Mouse (Mus musculus): ENCODE data around the gene Agxt. TPM values are rescaled to one million over a fixed set of nuclear protein-coding genes. Genes with fewer than 3 reads are reported as not detected.
A peak's percentile ranks its signal among the peaks of the same experiment; 100 is the strongest.

Agxt gene
- polyA plus RNA-seq, 1 experiment, result not detected

DNA sequence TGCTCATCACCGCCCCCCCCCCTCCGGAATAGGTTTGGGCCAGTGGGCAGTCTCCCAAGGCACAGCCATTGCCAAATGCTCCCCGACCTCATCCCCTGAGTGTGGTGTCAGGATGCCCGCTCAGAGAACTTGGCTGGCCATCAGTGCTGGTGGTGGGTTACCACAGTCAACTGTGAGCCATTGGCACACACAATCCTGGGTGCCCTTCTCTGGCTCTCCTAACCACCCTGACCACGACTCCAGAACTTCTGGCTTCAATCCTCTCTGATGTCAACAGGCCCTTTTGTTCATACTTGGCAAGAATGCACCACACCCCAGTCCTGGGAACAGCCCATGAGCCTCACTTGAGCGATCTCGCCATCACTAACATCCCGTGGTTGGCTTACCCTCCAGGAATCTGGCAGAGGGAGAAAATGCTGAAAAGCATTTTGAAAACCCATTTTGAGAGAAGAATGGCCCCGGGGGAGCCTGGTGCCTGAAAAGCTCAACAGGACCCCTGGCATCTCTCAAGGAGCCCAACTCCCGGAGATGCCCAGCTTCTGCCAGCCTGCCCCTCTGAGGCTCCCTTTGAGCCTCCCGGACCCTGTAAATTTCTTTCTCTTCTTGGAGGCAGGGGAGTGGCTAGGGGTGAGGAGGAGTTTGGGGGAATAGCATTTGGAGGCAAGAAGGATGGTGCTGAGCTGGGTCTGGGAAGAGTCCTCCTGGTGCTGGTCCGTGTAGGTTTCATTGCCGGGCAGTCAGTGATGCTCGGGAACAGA is 49.2 kb downstream of the Agxt start:
- H3ac ChIP-seq (ENCODE audit: control insufficient read depth, insufficient read length), result no peak overlapping the region
- H3K36me3 ChIP-seq (ENCODE audit: control insufficient read depth, insufficient read depth), result no peaks in the 10 kb centered on the region
- TF ChIP-seq E2F4 (IDR thresholded peaks at IDR 0.05; ENCODE audit: insufficient read depth) (no peak), MYOG (IDR thresholded peaks at IDR 0.05; ENCODE audit: control insufficient read depth in 1 of 3, insufficient read depth in 1 of 3, insufficient read length in 2 of 3, low read depth in 2 of 3) (peak in 1 of 3 experiments; percentile 77), MAX (IDR thresholded peaks at IDR 0.05; ENCODE audit: low read depth) (no peak), MYOD1 (IDR thresholded peaks at IDR 0.05; ENCODE audit: control insufficient read depth in 1 of 3, insufficient read length in 2 of 3, low read depth in 2 of 3) (no peak), TCF12 (IDR thresholded peaks at IDR 0.05; ENCODE audit: insufficient read depth, poor library complexity, severe bottlenecking) (no peak), SRF (IDR thresholded peaks at IDR 0.05; ENCODE audit: control insufficient read depth, insufficient read length, low read depth) (no peak), POLR2AphosphoS2 (IDR thresholded peaks at IDR 0.05; ENCODE audit: insufficient read length, low read depth) (no peak)
- no peaks in the 10 kb centered on the region for H3K79me2 ChIP-seq (ENCODE audit: control insufficient read depth, insufficient read depth)
- H3K27me3 ChIP-seq (ENCODE audit: control insufficient read depth, insufficient read depth, insufficient read length), result peaks cover 15% of the 10 kb centered on the region
- peak overlapping the region; percentile 18 for H3K4me2 ChIP-seq (ENCODE audit: low read depth)
- no peak overlapping the region for H3K4me3 ChIP-seq

DNA sequence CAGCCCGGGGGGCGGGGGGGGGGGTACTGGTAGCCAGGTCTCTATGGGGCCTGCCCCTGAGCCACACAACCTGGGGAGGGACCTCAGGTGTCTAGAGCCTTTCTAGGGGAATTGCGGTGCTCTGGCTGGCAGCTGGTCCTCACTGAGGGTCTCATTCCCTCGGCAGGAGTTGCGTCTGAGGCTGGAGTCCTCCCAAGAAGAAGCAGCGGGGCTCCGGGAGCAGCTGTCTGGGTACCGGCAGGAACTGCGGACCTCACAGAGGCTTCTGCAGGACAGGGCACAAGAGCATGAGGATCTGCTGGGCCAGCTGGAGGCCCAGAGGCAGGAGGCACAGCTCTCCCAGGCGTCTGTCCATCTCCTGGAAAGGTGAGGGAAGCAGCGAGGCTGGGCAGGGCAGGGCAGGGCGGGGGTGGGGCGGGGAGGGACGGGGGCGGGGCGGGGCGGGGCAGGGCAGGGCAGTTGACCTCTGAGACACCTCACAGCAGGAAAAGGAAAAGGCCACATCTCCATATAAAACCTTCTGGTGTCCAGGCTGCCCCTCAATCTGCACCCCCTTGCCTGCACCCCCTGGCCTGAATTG is 55.8 kb downstream of the Agxt start:
- Histone ChIP-seq H3ac (ENCODE audit: control insufficient read depth, insufficient read length) (no peak overlapping the region), H3K4me3 (no peak overlapping the region), H3K36me3 (ENCODE audit: control insufficient read depth, insufficient read depth) (no peaks in the 10 kb centered on the region), H3K27me3 (ENCODE audit: control insufficient read depth, insufficient read depth, insufficient read length) (peaks cover 57% of the 10 kb centered on the region), H3K4me2 (ENCODE audit: low read depth) (no peak overlapping the region), H3K79me2 (ENCODE audit: control insufficient read depth, insufficient read depth) (no peaks in the 10 kb centered on the region)
- TF ChIP-seq SRF (IDR thresholded peaks at IDR 0.05; ENCODE audit: control insufficient read depth, insufficient read length, low read depth) (no peak), CEBPB (IDR thresholded peaks at IDR 0.05; ENCODE audit: insufficient read depth, poor library complexity, severe bottlenecking) (no peak), TCF12 (IDR thresholded peaks at IDR 0.05; ENCODE audit: insufficient read depth, poor library complexity, severe bottlenecking) (no peak), POLR2A (IDR thresholded peaks at IDR 0.05; ENCODE audit: insufficient read length, low read depth) (no peak), REST (IDR thresholded peaks at IDR 0.05; ENCODE audit: insufficient read depth, insufficient read length) (no peak), MAX (IDR thresholded peaks at IDR 0.05; ENCODE audit: low read depth) (no peak), POLR2AphosphoS2 (IDR thresholded peaks at IDR 0.05; ENCODE audit: insufficient read length, low read depth) (no peak), MYOG (IDR thresholded peaks at IDR 0.05; ENCODE audit: control insufficient read depth in 1 of 3, insufficient read depth in 1 of 3, insufficient read length in 2 of 3, low read depth in 2 of 3) (no peak), USF1 (IDR thresholded peaks at IDR 0.05; ENCODE audit: low read depth) (no peak), TCF3 (IDR thresholded peaks at IDR 0.05; ENCODE audit: insufficient read length, low read depth) (no peak), E2F4 (IDR thresholded peaks at IDR 0.05; ENCODE audit: insufficient read depth) (no peak), MYOD1 (IDR thresholded peaks at IDR 0.05; ENCODE audit: control insufficient read depth in 1 of 3, insufficient read length in 2 of 3, low read depth in 2 of 3) (no peak)

DNA sequence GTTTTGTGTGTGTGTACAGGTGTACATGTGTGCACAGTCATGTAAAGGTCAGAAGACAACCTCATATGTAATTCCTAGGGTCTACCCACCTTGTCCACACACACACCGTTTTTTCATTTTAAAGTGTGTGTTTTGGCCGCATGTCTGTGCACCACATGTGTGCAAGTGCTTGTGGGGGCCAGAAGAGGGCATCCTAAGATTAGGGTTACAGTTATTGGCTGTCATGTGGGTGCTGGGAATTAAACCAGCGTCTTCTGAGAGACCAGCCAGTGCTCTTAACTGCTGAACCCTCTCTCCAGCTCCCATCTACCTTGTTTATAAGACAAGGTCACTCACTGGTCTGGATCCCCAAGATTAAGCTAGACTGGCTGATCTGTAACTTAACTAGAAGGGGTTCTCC is 59.9 kb downstream of the Agxt start:
- H3K79me2 ChIP-seq (ENCODE audit: control insufficient read depth, insufficient read depth), result no peaks in the 10 kb centered on the region
- peaks cover 57% of the 10 kb centered on the region for H3K27me3 ChIP-seq (ENCODE audit: control insufficient read depth, insufficient read depth, insufficient read length)
- no peaks in the 10 kb centered on the region for H3K36me3 ChIP-seq (ENCODE audit: control insufficient read depth, insufficient read depth)
- H3ac ChIP-seq (ENCODE audit: control insufficient read depth, insufficient read length), result no peak overlapping the region
- H3K4me2 ChIP-seq (ENCODE audit: low read depth), result no peak overlapping the region
- no peak overlapping the region for H3K4me3 ChIP-seq
- TF ChIP-seq POLR2AphosphoS2 (IDR thresholded peaks at IDR 0.05; ENCODE audit: insufficient read length, low read depth), result no peak

Other genes with a start within 250 kb of the Agxt start
- gene Ankmy1, start 232.3 kb upstream of the Agxt start, polyA plus RNA-seq (2012; fragmentation: generic; extraction: Trizol), result 2.4 TPM
- gene Dusp28, start 228.3 kb upstream of the Agxt start, polyA plus RNA-seq (2012; fragmentation: generic; extraction: Trizol), result 40.9 TPM
- gene Rnpepl1, start 224.5 kb upstream of the Agxt start, polyA plus RNA-seq (2012; fragmentation: generic; extraction: Trizol), result 48.6 TPM
- gene Capn10, start 200.9 kb upstream of the Agxt start, polyA plus RNA-seq (2012; fragmentation: generic; extraction: Trizol), result 23.6 TPM
- gene Gpr35, start 184.4 kb upstream of the Agxt start, polyA plus RNA-seq (2012; fragmentation: generic; extraction: Trizol), result 1.0 TPM
- gene Aqp12, start 128.9 kb upstream of the Agxt start, polyA plus RNA-seq (2012; fragmentation: generic; extraction: Trizol), result not detected
- gene Kif1a, start 33.3 kb upstream of the Agxt start, polyA plus RNA-seq (2012; fragmentation: generic; extraction: Trizol), result 0.95 TPM
- gene 2310007B03Rik, start 25.7 kb downstream of the Agxt start, polyA plus RNA-seq (2012; fragmentation: generic; extraction: Trizol), result 0.06 TPM
- not detected for gene Crocc2, start 33.5 kb downstream of the Agxt start, polyA plus RNA-seq (2012; fragmentation: generic; extraction: Trizol)
- gene Sned1, start 100.6 kb downstream of the Agxt start, polyA plus RNA-seq (2012; fragmentation: generic; extraction: Trizol), result 0.20 TPM
- gene Mterf4, start 170.7 kb downstream of the Agxt start, polyA plus RNA-seq (2012; fragmentation: generic; extraction: Trizol), result 16.5 TPM
- 22.9 TPM for gene Ppp1r7, start 207.6 kb downstream of the Agxt start, polyA plus RNA-seq (2012; fragmentation: generic; extraction: Trizol)
- gene Pask, start 208.2 kb downstream of the Agxt start, polyA plus RNA-seq (2012; fragmentation: generic; extraction: Trizol), result 2.7 TPM
- gene Ano7, start 238.7 kb downstream of the Agxt start, polyA plus RNA-seq (2012; fragmentation: generic; extraction: Trizol), result not detected